Mouse (Mus musculus) kidney, postnatal 10 days (tissue): Measurements from ENCODE around the gene Sema6d.

Experiments used
- DNase-seq: peaks from one replicate; pipeline ENCODE4 v3.0.0; 2021; ENCODE audit warnings: mixed read lengths

Sema6d gene

GRCm38 (mm10) chr2:124563759-124564158 lies 474.0 kb downstream of the Sema6d start:
- no peak for DNase-seq

- no peak for DNase-seq
Measured at GRCm38 (mm10) chr2:124573734-124574133, 484.0 kb downstream of the Sema6d start.

GRCm38 (mm10) chr2:124576053-124576452 lies 486.3 kb downstream of the Sema6d start:
- DNase-seq: no peak

DNA sequence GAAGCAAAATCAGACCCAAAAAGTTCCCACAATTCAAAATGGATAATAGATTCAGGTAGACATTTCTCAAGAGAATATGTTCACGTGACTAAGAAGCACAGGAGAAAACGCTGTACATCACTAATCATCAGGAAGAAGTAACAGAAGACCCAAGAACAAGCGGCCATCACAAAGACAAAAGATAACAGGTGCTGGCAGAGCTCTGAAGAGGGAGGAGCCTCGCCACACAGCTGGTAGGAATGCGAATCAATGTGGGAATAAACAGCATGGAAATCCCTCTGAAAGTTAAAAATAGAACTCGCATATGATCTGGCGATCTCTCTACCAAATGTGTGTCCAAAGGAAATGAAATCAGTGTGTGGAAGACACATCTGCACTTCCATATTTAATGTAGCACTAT lies 493.8 kb downstream of the Sema6d start:
- DNase-seq: no peak

GRCm38 (mm10) chr2:124592750-124593149 lies 503.0 kb downstream of the Sema6d start:
- DNase-seq: no peak

DNA sequence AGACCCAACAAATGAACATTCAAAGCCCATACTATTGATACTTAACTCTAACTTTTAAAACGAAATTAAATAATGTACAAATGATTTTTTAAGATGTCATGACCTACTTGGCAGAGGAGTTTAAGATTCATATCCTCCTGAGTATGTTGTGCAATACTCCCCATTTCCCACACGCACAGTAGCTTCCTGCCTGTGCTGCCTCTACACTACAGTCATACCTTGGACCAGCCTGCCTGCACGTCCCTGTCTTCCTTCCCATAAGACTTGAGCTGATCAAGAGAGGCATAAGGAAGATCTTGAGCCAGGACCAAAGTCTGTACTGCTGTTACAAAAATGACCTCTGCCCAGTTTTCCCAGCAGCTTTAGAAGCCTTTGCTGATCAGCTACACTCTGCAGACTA lies 509.2 kb downstream of the Sema6d start:
- no peak for DNase-seq

GRCm38 (mm10) chr2:124601702-124602378 lies 512.1 kb downstream of the Sema6d start:
- no peak for DNase-seq

- no peak for DNase-seq
Measured at GRCm38 (mm10) chr2:124602379-124602913, 512.7 kb downstream of the Sema6d start.

DNA sequence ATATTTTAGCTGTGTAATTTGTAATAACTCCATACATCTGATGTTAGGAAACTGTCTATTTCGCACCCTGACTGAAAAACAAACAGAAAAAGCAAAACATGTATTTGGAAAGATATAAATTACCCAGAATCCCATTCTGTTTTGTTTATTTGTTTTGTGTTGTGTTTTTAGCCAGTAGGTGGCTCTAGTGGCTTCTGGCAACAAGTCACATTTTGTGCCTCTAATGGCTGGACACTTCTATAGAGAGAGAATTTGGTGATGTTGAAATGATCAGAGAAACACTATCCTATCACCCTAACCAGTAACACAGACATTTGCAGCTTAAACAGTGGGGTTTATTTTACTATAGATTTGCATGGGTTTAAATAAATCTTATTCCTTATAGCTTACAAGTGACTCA lies 515.6 kb downstream of the Sema6d start:
- no peak for DNase-seq

GRCm38 (mm10) chr2:124607986-124608385 lies 518.2 kb downstream of the Sema6d start:
- DNase-seq: no peak

GRCm38 (mm10) chr2:124608546-124608945 lies 518.8 kb downstream of the Sema6d start:
- DNase-seq: peak; percentile 33

DNA sequence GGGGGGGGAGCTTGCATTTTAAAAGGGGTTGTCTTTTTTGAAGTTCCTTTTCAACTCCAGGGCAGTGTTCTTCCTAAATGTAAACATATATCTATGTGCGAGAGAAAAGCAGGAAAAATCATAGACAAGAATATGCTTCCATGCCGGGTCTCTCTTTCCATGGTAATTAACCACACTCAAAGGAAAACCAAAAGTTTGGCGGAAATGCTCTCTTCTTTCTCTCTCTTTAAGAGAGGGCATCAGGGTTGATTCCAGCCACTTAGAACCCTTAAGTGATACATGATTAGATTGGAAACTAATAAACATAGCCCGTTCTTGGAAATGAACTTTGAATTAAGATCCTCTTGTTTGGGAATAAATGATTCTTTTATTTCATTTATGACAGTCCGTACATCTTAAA lies 519.2 kb downstream of the Sema6d start:
- DNase-seq: no peak

GRCm38 (mm10) chr2:124609711-124610585 lies 520.2 kb downstream of the Sema6d start:
- peak; percentile 94 for DNase-seq

DNA sequence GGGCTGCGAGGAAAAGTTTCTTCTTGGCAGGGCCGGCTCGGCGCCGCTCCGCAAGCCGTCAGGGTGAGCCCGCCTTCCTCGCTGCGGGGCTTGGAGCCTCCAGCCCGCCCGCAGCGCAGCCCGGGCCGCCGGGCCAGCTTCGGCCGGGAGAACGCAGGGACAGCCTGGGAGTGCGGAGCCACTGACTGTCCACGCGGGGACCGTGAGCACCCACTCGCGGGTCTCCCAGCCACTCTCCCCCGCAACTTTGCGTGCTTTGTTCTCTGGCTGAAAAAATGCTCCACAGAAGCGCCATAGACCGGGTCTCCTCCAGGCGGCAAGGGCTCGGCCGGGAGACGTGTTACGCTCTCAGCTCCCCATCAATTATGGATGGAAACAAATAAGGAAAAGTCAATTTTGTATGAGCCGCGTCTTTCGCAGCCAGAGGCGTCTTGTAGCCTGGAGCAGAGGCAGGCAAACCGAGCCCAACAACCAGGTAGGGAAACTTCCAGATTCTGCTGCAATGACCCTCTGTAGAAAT lies 520.9 kb downstream of the Sema6d start:
- no peak for DNase-seq

- DNase-seq: no peak
Measured at GRCm38 (mm10) chr2:124611226-124611625, 521.5 kb downstream of the Sema6d start.

GRCm38 (mm10) chr2:124612276-124612675 lies 522.5 kb downstream of the Sema6d start:
- peak; percentile 35 for DNase-seq

- no peak for DNase-seq
Measured at GRCm38 (mm10) chr2:124612727-124613510, 523.1 kb downstream of the Sema6d start.

GRCm38 (mm10) chr2:124613671-124614210 lies 524.0 kb downstream of the Sema6d start:
- no peak for DNase-seq

DNA sequence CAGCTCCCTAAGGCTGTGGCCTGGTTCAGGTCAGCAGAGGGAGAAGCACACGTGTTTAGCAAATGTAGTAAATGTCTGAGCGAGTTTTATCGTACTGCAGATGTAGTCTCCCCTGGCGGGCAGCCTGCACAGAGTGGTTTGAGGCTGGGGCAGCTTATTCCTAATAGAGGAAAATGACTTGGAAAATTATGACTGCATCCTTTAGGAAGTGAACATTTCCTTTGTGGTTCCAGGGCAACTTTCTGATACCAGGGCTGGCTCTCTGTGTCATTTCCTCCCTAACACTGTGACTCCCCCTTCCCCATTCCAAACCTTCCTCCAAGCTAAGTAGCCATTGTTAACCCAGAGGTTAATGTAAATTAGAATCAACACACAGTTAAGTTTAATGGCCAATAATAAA lies 527.0 kb downstream of the Sema6d start:
- peak; percentile 46 for DNase-seq

- no peak for DNase-seq
Measured at GRCm38 (mm10) chr2:124617440-124617839, 527.7 kb downstream of the Sema6d start.

DNA sequence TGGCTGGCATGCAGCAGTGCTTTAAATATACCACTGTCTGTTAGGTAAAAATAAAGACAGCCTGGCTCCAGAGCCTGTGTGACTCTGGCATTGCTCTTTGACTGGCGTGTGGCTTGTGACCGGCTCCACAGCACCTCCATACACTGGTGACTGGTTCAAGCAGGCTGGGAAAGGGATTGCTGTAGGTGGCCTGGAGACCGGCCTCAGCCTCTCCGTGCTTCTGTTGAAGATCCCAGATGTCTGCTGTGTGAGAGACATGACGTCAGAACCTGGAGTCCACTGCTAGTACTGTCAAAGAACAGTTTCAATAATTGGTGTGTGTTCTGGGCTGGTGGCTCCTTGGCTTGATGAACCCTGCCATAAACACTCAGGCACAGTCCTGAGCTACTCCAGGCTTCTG lies 528.3 kb downstream of the Sema6d start:
- DNase-seq: no peak

GRCm38 (mm10) chr2:124618526-124619219 lies 528.9 kb downstream of the Sema6d start:
- no peak for DNase-seq
